Mouse (Mus musculus): ENCODE results near the gene Nkd1.

The Nkd1 gene

GRCm38 (mm10) chr8:88520985-88521527, at the start of gene Nkd1:
Gene Nkd1 (plus strand): TSS chr8:88521354.
- peak; percentile 82 for DNase-seq (ENCODE audit: low read depth, low spot score)

- no peak for DNase-seq (ENCODE audit: low read depth, low spot score)
Measured at GRCm38 (mm10) chr8:88481290-88481689, 39.9 kb upstream of the Nkd1 start.

GRCm38 (mm10) chr8:88488391-88488829, 32.7 kb upstream of the Nkd1 start:
- DNase-seq (ENCODE audit: low read depth, low spot score): no peak

- DNase-seq (ENCODE audit: low read depth, low spot score): no peak
Measured at GRCm38 (mm10) chr8:88494076-88494475, 27.1 kb upstream of the Nkd1 start.

GRCm38 (mm10) chr8:88495071-88495805, 25.9 kb upstream of the Nkd1 start:
- DNase-seq (ENCODE audit: low read depth, low spot score): no peak

GRCm38 (mm10) chr8:88502143-88502542, 19.0 kb upstream of the Nkd1 start:
- no peak for DNase-seq (ENCODE audit: low read depth, low spot score)

- no peak for DNase-seq (ENCODE audit: low read depth, low spot score)
Measured at GRCm38 (mm10) chr8:88506981-88507380, 14.2 kb upstream of the Nkd1 start.

- no peak for DNase-seq (ENCODE audit: low read depth, low spot score)
Measured at GRCm38 (mm10) chr8:88511061-88511460, 10.1 kb upstream of the Nkd1 start.

- DNase-seq (ENCODE audit: low read depth, low spot score): no peak
Measured at GRCm38 (mm10) chr8:88512094-88512794, 8.9 kb upstream of the Nkd1 start.

GRCm38 (mm10) chr8:88518047-88518446, 3.1 kb upstream of the Nkd1 start:
- no peak for DNase-seq (ENCODE audit: low read depth, low spot score)

- DNase-seq (ENCODE audit: low read depth, low spot score): no peak
Measured at GRCm38 (mm10) chr8:88520381-88520780, 773 bp upstream of the Nkd1 start.

GRCm38 (mm10) chr8:88521541-88522414, 624 bp downstream of the Nkd1 start:
- DNase-seq (ENCODE audit: low read depth, low spot score): no peak

GRCm38 (mm10) chr8:88522433-88523030, 1.4 kb downstream of the Nkd1 start:
- DNase-seq (ENCODE audit: low read depth, low spot score): no peak

- DNase-seq (ENCODE audit: low read depth, low spot score): no peak
Measured at GRCm38 (mm10) chr8:88523621-88524020, 2.5 kb downstream of the Nkd1 start.

- DNase-seq (ENCODE audit: low read depth, low spot score): no peak
Measured at GRCm38 (mm10) chr8:88524132-88524531, 3.0 kb downstream of the Nkd1 start.

- DNase-seq (ENCODE audit: low read depth, low spot score): no peak
Measured at GRCm38 (mm10) chr8:88524851-88525250, 3.7 kb downstream of the Nkd1 start.

- DNase-seq (ENCODE audit: low read depth, low spot score): no peak
Measured at GRCm38 (mm10) chr8:88526296-88526695, 5.1 kb downstream of the Nkd1 start.

- no peak for DNase-seq (ENCODE audit: low read depth, low spot score)
Measured at GRCm38 (mm10) chr8:88528186-88528585, 7.0 kb downstream of the Nkd1 start.

- DNase-seq (ENCODE audit: low read depth, low spot score): no peak
Measured at GRCm38 (mm10) chr8:88529798-88530197, 8.6 kb downstream of the Nkd1 start.

GRCm38 (mm10) chr8:88537081-88537480, 15.9 kb downstream of the Nkd1 start:
- no peak for DNase-seq (ENCODE audit: low read depth, low spot score)

Data from ES-CJ7 (cell line).